Mouse (Mus musculus) CD4-positive, CD25-positive, alpha-beta regulatory T cell, adult 4 months (primary cell): ENCODE measurements around the gene Kcnj4. TPM values are rescaled to one million over a fixed set of nuclear protein-coding genes. Genes with fewer than 3 reads are reported as not detected.

Experiments
- ATAC-seq: one replicate; pipeline ENCODE4 v1.8.0; 2017
- polyA plus RNA-seq, 2 experiments: library from polyadenylated mRNA; unstranded; fragments of 100-300 nt; shearing (Covaris generic); gene quantifications; one replicate each; pipeline ENCODE4 v1.2.1; 2017

Kcnj4 gene
- not detected for polyA plus RNA-seq

GRCm38 (mm10) chr15:79504707-79505452 is at the start of gene Kcnj4:
Gene Kcnj4, minus strand, starts transcription at chr15:79505241.
- no peak for ATAC-seq

DNA sequence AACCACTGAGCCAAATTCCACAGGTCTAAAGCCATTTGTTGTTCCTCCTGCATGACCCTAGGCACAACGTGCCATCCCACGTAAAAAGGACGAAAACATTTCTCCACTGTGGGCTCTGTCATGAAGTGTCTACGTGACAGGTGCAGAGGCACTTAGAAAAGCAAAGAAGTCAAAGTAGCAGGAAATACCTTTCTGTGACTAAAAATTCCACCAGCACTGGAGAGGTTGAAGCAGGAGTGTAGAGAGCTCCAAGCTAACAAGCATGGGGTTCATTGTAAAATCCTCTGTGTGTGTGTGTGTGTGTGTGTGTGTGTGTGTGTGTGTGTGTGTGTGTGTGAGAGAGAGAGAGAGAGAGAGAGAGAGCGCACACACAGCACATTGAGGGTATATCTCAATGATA is 47.5 kb upstream of the Kcnj4 start:
- no peak for ATAC-seq

DNA sequence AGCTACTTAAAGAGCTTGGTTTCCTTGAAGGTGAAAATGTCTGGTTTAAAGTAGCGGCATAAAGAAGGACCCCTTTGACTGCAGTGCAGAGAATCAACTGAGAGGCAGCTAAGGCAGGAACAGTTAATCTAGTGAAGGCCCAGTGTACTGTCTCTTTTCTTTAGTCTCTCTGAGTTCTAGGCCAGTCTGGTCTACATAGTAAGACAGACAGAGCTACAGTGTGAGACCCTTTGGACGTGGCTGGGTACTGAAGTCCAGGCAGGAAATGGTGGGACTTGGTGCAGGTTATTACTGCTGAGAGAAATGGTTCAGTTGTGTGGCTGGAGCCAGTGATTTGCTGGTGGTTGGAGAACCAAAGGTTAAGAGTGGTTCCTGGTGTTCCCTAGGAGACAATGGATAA is 43.2 kb upstream of the Kcnj4 start:
- no peak for ATAC-seq

GRCm38 (mm10) chr15:79547289-79547820 is 42.3 kb upstream of the Kcnj4 start:
- ATAC-seq = no peak

GRCm38 (mm10) chr15:79546410-79547288 is 41.6 kb upstream of the Kcnj4 start, which contains the start of gene Ddx17:
Gene Ddx17, minus strand, starts transcription at chr15:79546741.
- ATAC-seq = peak; percentile 91

DNA sequence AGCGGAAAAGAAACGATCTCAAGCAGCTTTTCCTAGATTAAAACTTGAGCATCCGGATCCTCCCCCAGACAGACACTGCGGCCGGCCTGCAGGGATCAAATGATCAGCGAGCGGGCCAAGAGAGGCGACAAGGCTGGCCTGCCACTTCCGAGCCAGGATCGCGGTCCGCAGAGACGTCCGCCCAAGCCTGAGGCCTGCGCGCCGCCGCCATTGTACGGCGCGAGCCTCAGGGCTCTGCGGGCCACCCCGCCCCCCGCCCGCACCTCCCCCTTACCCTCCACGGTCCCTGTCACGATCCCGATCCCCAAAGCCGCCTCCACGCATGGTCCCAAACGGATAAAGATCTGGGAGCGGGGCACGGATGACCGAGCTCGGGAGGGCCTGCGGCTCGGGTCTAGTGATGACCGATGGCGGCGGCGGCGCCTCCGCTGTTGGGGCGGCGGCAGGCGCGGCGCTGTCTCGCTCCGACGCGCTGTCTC is 40.9 kb upstream of the Kcnj4 start:
- peak; percentile 22 for ATAC-seq

- no peak for ATAC-seq
Observed at GRCm38 (mm10) chr15:79545496-79545895, 40.5 kb upstream of the Kcnj4 start.

DNA sequence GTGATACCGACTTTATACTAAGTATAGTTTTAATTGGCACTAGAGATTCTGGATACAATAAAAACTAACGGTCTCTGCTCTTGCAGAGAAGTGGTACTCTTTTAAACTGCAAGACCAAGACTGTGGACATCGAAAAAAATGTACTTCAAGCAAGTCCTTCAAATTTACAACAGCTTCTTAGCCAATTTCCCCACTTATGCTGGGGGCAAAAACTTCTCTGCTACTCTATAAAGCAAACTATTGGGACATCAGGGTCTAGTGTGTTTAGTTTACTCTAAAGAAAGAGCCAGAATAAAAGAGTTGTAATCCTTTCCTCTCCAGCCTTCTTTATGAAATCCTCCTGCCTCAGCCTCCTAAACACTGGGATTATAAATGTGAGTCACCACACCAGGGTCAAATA is 38.9 kb upstream of the Kcnj4 start:
- ATAC-seq = no peak

- no peak for ATAC-seq
Observed at GRCm38 (mm10) chr15:79533796-79534195, 28.8 kb upstream of the Kcnj4 start.

DNA sequence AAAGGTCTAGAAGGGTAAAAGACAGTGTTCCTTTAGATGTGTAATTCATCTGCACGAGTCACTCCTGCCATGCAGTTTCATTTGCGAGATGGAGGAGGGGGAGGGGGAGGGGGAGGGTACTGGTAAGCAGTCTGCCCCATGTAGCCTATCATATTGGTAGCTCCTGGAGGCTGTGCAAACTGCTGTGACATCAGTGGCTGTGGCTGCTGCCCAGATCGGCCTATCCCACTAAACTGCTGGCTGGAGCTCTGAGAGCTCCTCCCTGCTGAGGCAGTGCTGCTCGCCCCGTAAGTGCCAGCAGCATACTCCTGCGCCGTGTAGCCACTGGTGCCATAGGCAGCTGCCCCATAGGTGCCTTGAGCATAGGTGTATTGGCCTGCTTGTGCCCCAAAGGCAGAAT is 24.9 kb upstream of the Kcnj4 start:
- ATAC-seq = no peak

DNA sequence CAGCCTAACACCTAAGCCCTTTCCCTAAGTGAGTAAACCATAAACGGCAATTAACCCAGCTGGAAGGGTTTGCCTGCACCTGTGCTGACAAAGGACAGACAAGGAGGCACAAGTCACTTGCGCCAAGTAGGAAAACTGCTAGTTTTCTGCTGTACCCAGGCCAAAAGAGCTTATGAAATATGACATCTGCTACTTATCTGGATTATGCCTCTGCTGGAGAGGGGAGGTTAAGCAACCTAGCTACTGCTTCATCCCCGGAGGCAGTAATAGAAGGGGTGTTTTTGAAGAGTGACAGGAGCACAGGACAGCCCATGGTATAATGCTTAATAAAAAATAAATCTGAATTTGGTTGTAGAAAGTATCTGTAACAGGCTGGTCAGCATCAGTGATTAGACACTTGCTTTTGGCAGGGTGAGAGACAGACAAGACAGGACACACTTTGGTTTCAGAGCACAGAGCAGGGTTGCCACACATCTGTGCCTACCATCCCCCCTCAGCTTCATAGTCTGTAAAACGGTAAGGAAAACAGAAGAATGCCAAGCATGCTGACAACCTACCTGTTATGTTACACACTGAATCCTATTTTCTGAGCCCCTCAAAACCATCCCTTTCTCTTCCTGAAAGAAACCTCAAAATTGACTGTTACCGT is 23.1 kb upstream of the Kcnj4 start:
- ATAC-seq = no peak

DNA sequence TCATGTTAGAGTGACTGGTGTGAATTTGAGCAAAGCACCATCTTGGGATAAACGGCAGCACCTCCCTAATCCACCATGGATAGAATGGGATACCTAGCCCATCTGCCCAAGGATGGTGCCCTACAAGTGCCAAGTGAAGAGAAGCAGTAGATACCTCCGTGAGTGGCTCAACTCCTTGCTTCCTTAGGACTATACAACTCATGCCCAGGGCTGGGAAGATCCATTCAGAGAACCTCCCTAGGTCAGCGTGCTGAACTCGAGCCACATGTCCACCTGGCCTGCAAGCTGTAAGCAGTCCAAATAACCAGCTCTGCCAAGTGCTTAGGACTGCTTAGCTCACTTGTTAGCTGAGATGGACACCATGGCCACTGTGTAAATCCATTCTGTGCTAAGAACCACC is 22.2 kb upstream of the Kcnj4 start:
- ATAC-seq = no peak

DNA sequence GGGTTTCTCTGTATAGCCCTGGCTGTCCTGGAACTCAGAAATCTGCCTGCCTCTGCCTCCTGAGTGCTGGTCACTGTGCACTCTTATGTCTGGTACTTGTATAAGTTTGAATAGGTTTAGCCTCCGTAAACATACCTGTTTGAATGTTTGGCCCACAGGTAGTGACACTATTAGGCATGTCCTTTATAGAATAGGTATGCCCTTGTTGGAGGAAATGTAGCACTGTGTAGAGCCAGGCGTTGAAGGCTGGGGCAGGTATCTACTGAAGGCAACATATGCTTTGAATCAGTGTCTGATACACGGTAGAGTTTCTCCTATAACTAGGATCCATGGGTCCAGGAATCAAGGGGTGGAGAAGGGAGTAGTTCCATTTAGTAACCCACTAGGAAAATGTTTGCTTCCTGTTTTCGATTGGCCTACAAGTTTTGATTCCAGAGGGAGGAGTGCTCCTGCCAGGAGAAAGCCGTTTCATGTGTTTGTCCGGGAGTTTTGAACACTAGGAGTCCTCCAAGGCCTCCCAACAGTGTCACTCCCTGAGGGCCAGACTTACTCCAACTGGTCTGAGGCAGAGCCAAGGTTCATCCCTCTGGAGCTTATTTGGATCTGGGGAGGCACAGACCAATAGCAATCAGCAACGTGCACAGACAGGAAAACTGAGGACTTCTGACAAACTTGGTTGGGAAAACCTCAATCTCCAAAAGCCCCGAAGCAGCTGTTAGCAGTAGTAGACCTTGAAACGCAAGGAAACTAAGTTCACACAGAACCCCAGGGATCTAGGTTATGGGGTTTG is 21.1 kb upstream of the Kcnj4 start:
- no peak for ATAC-seq

- ATAC-seq = no peak
Observed at GRCm38 (mm10) chr15:79525564-79525963, 20.5 kb upstream of the Kcnj4 start.

- no peak for ATAC-seq
Observed at GRCm38 (mm10) chr15:79519400-79520220, 14.6 kb upstream of the Kcnj4 start.

- ATAC-seq = no peak
Observed at GRCm38 (mm10) chr15:79518571-79518970, 13.5 kb upstream of the Kcnj4 start.

DNA sequence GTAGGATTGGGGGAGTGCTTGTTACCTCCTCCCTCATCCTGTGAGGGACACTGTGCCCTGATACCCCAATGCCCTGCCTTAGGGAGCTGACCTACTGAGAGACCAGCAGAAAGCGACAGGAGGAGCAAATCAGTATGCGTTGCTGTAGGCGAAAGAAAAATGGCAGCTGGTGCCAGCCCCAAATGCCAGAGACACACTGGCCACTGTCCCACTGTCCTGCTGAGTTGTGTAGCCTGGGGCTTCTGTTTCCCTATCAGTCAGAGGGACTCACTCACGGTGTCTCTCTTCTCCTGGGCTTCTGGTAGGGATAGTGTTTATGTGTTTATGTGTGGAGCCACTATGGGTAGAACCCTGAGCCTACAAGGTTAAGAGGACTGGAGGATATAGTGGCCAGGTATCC is 12.7 kb upstream of the Kcnj4 start:
- ATAC-seq = no peak

- ATAC-seq = no peak
Observed at GRCm38 (mm10) chr15:79516171-79517096, 11.4 kb upstream of the Kcnj4 start, which contains the start of gene Kdelr3. Gene Kdelr3, plus strand, starts transcription at chr15:79516411.

DNA sequence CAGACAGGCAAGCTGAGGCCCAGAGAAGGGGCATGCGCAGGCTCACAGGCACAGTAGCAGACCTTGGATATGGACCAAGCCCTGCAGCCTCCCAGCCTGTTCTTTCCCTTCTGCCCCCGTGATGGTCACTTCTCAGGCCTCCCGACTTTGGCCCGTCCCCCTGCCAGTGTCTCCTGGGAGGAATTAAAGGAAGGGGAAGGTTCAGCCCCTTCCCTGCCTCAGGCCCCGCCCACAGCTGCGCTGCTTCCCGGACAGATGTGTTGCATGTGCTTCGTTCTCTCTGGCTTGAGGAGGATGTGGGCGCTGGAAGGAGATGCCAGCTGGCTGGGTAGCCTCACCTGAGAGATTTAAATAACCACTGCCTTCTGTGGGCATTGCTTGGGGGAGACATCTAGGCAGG is 8.9 kb upstream of the Kcnj4 start:
- no peak for ATAC-seq
